Mouse (Mus musculus): ENCODE data around the gene Tcf20. TPM values are rescaled to one million over a fixed set of nuclear protein-coding genes. Genes with fewer than 3 reads are reported as not detected.
"Not testable (repeated sequence)": the region's sequence is repeated elsewhere in the genome, so short reads cannot be mapped to it uniquely, and the experiment has no call there.

Gene Tcf20
- polyA plus RNA-seq, 1 experiment: 108 TPM

GRCm38 (mm10) chr15:82793868-82794267 lies 193.8 kb downstream of the Tcf20 start:
- Histone ChIP-seq H3K9me3 (replicated peaks; ENCODE audit: control insufficient read depth, insufficient read depth, low read length, poor library complexity, severe bottlenecking) (no peaks in the 10 kb centered on the region), H3K27me3 (ENCODE audit: control insufficient read depth, insufficient read depth, low read length, poor library complexity, severe bottlenecking) (no peaks in the 10 kb centered on the region), H3K4me3 (ENCODE audit: low read depth, low read length) (no peak overlapping the region), H3K27ac (ENCODE audit: insufficient read depth, low read length) (no peak overlapping the region), H3K4me1 (ENCODE audit: control insufficient read depth, insufficient read depth, low read length) (no peaks in the 10 kb centered on the region), H3K36me3 (ENCODE audit: control insufficient read depth, insufficient read depth, low read length, poor library complexity, severe bottlenecking) (no peaks in the 10 kb centered on the region), H3K9ac (ENCODE audit: low read depth, poor library complexity, severe bottlenecking) (no peak overlapping the region)
- TF ChIP-seq POLR2A (IDR thresholded peaks at IDR 0.05; ENCODE audit: insufficient read depth, low read length) (no peak), CTCF (IDR thresholded peaks at IDR 0.05; ENCODE audit: low read depth, low read length) (no peak), EP300 (IDR thresholded peaks at IDR 0.05; ENCODE audit: insufficient read depth, low read depth, low read length) (no peak)

- no peaks in the 10 kb centered on the region for H3K4me1 ChIP-seq (ENCODE audit: control insufficient read depth, insufficient read depth, low read length)
- no peak overlapping the region for H3K4me3 ChIP-seq (ENCODE audit: low read depth, low read length)
- no peaks in the 10 kb centered on the region for H3K36me3 ChIP-seq (ENCODE audit: control insufficient read depth, insufficient read depth, low read length, poor library complexity, severe bottlenecking)
- H3K27ac ChIP-seq (ENCODE audit: insufficient read depth, low read length): no peak overlapping the region
- no peak overlapping the region for H3K9ac ChIP-seq (ENCODE audit: low read depth, poor library complexity, severe bottlenecking)
- H3K27me3 ChIP-seq (ENCODE audit: control insufficient read depth, insufficient read depth, low read length, poor library complexity, severe bottlenecking): no peaks in the 10 kb centered on the region
- no peaks in the 10 kb centered on the region for H3K9me3 ChIP-seq (replicated peaks; ENCODE audit: control insufficient read depth, insufficient read depth, low read length, poor library complexity, severe bottlenecking)
- TF ChIP-seq CTCF (IDR thresholded peaks at IDR 0.05; ENCODE audit: low read depth, low read length) (no peak), POLR2A (IDR thresholded peaks at IDR 0.05; ENCODE audit: insufficient read depth, low read length) (no peak), EP300 (IDR thresholded peaks at IDR 0.05; ENCODE audit: insufficient read depth, low read depth, low read length) (no peak)
Observed at GRCm38 (mm10) chr15:82793454-82793853, 194.2 kb downstream of the Tcf20 start.

GRCm38 (mm10) chr15:82792566-82792965 lies 195.1 kb downstream of the Tcf20 start:
- Histone ChIP-seq H3K27me3 (ENCODE audit: control insufficient read depth, insufficient read depth, low read length, poor library complexity, severe bottlenecking) (no peaks in the 10 kb centered on the region), H3K9me3 (replicated peaks; ENCODE audit: control insufficient read depth, insufficient read depth, low read length, poor library complexity, severe bottlenecking) (no peaks in the 10 kb centered on the region), H3K27ac (ENCODE audit: insufficient read depth, low read length) (no peak overlapping the region), H3K9ac (ENCODE audit: low read depth, poor library complexity, severe bottlenecking) (no peak overlapping the region), H3K4me1 (ENCODE audit: control insufficient read depth, insufficient read depth, low read length) (no peaks in the 10 kb centered on the region), H3K36me3 (ENCODE audit: control insufficient read depth, insufficient read depth, low read length, poor library complexity, severe bottlenecking) (no peaks in the 10 kb centered on the region), H3K4me3 (ENCODE audit: low read depth, low read length) (no peak overlapping the region)
- TF ChIP-seq CTCF (IDR thresholded peaks at IDR 0.05; ENCODE audit: low read depth, low read length): no peak
- no peak for TF ChIP-seq EP300 (IDR thresholded peaks at IDR 0.05; ENCODE audit: insufficient read depth, low read depth, low read length)
- no peak for TF ChIP-seq POLR2A (IDR thresholded peaks at IDR 0.05; ENCODE audit: insufficient read depth, low read length)

- H3K9me3 ChIP-seq (replicated peaks; ENCODE audit: control insufficient read depth, insufficient read depth, low read length, poor library complexity, severe bottlenecking): no peaks in the 10 kb centered on the region
- no peaks in the 10 kb centered on the region for H3K4me1 ChIP-seq (ENCODE audit: control insufficient read depth, insufficient read depth, low read length)
- no peak overlapping the region for H3K9ac ChIP-seq (ENCODE audit: low read depth, poor library complexity, severe bottlenecking)
- H3K4me3 ChIP-seq (ENCODE audit: low read depth, low read length): no peak overlapping the region
- H3K27ac ChIP-seq (ENCODE audit: insufficient read depth, low read length): no peak overlapping the region
- TF ChIP-seq POLR2A (IDR thresholded peaks at IDR 0.05; ENCODE audit: insufficient read depth, low read length): no peak
- no peak for TF ChIP-seq CTCF (IDR thresholded peaks at IDR 0.05; ENCODE audit: low read depth, low read length)
- TF ChIP-seq EP300 (IDR thresholded peaks at IDR 0.05; ENCODE audit: insufficient read depth, low read depth, low read length): no peak
- no peaks in the 10 kb centered on the region for H3K27me3 ChIP-seq (ENCODE audit: control insufficient read depth, insufficient read depth, low read length, poor library complexity, severe bottlenecking)
- H3K36me3 ChIP-seq (ENCODE audit: control insufficient read depth, insufficient read depth, low read length, poor library complexity, severe bottlenecking): no peaks in the 10 kb centered on the region
Observed at GRCm38 (mm10) chr15:82784581-82784980, 203.1 kb downstream of the Tcf20 start.

- TF ChIP-seq CTCF (IDR thresholded peaks at IDR 0.05; ENCODE audit: low read depth, low read length) (no peak), POLR2A (IDR thresholded peaks at IDR 0.05; ENCODE audit: insufficient read depth, low read length) (no peak), EP300 (IDR thresholded peaks at IDR 0.05; ENCODE audit: insufficient read depth, low read depth, low read length) (no peak)
- Histone ChIP-seq H3K27me3 (ENCODE audit: control insufficient read depth, insufficient read depth, low read length, poor library complexity, severe bottlenecking) (no peaks in the 10 kb centered on the region), H3K9ac (ENCODE audit: low read depth, poor library complexity, severe bottlenecking) (no peak overlapping the region), H3K27ac (ENCODE audit: insufficient read depth, low read length) (no peak overlapping the region), H3K36me3 (ENCODE audit: control insufficient read depth, insufficient read depth, low read length, poor library complexity, severe bottlenecking) (no peaks in the 10 kb centered on the region), H3K9me3 (replicated peaks; ENCODE audit: control insufficient read depth, insufficient read depth, low read length, poor library complexity, severe bottlenecking) (no peaks in the 10 kb centered on the region), H3K4me1 (ENCODE audit: control insufficient read depth, insufficient read depth, low read length) (no peaks in the 10 kb centered on the region), H3K4me3 (ENCODE audit: low read depth, low read length) (no peak overlapping the region)
Observed at GRCm38 (mm10) chr15:82783800-82784199, 203.9 kb downstream of the Tcf20 start.

DNA sequence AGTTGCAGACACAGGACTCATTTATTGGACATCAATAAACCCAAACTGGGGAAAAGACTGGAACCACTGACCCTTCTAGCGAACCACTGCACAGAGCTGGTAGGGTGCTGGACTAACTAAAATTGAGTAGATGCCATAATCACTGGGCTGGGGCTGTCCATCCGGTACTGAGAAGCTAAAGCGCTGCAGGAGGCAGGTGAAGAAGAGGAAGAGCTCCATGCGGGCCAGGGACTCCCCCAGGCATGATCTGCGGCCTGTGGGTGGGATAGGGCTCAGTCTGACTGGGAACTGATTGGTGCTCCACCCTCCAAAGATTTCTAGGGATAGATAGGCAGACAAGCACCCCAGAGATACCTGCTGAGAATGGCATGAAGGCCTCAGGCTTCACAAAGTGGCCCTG lies 209.8 kb downstream of the Tcf20 start:
- H3K9me3 ChIP-seq (replicated peaks; ENCODE audit: control insufficient read depth, insufficient read depth, low read length, poor library complexity, severe bottlenecking); H3K9ac ChIP-seq (ENCODE audit: low read depth, poor library complexity, severe bottlenecking); H3K4me3 ChIP-seq (ENCODE audit: low read depth, low read length); H3K27ac ChIP-seq (ENCODE audit: insufficient read depth, low read length); H3K27me3 ChIP-seq (ENCODE audit: control insufficient read depth, insufficient read depth, low read length, poor library complexity, severe bottlenecking); H3K36me3 ChIP-seq (ENCODE audit: control insufficient read depth, insufficient read depth, low read length, poor library complexity, severe bottlenecking); H3K4me1 ChIP-seq (ENCODE audit: control insufficient read depth, insufficient read depth, low read length): not testable (repeated sequence)

All from ES-Bruce4 (cell line).